Mouse (Mus musculus) CD4-positive helper T cell, adult 2 months (primary cell): ENCODE data around the gene Map7.

Experiments
- DNase-seq: peaks from one replicate; pipeline ENCODE4 v3.0.0-alpha.2; 2012; ENCODE audit warnings: low read depth, missing footprints, low spot score

Map7 gene

DNA sequence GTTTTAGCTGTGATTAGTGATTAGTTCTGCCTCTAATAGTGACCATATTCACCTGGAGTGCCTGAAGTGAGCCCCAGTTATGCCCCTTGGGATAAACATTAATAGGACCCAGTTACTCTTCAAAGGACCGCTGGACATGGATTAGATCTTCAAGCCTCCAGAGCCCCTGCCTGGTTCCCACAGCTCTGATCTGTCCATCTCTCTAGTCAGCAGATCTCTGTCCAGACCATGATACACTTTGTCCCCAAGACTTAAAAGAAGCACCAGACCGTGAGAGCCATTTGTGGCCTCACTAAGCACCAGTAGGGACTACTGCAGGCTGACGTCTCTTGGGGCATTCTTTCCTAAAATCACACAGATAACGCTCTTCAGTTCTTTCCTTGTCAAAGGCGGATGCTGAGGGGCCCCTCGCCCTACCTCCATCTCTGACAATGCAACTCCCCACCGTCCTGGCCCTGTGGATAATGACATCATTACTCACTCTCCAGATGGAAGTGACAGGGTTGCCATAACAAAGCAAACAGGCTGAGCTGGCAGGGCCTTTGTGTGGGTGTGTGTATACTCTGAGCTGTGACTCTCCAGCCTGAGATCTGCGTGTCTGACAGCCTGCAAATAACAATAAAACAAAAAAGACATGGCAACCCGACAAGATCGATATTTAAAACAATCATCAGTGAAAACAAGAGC is 137.2 kb downstream of the Map7 start:
- DNase-seq = no peak

DNA sequence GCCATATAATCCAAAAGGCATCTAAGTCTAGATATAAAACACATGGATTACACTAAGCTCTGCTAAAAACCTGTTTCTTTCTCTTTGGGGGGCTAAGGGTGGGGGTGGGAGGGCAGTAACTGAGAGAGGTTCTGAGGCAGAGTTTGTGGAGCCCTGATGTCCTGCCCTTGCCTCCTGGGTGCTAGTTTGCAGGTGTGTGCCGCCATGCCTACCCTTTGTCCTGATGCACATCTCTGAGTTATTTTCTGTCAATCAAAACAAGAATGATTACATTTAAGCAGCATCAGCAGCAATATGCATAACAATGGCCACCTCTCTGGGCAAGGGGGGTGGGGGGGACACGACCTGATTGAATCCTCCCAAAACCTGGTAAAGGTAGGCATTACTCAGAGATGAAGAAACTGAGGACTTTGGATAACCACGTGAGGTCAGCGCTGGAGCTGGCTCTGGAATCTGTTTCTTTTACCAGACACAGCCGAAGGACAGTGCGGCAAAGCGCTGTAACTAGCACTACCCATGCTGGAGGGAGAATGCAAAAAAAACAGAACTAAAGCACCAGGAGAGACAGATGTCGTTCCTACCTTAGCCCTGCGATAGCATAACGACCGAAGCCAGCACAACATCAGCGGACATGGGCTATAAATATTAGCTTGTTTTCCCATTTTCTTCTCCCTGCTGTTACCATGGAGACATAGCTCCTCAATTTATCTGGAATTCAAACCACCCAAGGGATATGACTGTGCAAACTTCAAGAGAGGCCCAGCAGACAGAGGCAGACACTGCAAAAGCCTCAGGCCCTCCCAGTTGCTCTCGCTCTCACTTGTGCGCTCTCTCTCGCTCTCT is 137.9 kb downstream of the Map7 start:
- DNase-seq = no peak

GRCm38 (mm10) chr10:20287369-20287768 is 139.1 kb downstream of the Map7 start:
- DNase-seq = no peak

DNA sequence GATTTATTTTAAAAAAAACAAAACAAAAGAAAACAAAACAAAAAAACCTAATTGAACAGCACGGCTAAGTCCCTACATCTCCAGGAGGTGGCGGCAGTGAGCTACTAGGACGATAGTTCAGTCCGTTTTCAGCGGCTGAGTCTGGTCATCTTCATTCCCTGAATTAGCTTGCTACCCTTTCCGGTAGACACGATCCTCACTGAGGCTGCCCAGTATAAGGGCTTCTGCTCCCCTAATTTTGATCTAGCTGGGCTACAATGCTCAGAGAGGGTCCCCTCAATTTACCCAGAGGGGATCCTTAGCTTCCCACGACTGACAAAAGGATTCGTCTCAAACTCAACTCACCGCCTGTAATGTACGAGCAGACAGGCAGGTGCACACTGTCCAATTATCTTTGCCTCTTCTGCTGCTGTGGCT is 142.2 kb downstream of the Map7 start:
- DNase-seq = peak; percentile 68

DNA sequence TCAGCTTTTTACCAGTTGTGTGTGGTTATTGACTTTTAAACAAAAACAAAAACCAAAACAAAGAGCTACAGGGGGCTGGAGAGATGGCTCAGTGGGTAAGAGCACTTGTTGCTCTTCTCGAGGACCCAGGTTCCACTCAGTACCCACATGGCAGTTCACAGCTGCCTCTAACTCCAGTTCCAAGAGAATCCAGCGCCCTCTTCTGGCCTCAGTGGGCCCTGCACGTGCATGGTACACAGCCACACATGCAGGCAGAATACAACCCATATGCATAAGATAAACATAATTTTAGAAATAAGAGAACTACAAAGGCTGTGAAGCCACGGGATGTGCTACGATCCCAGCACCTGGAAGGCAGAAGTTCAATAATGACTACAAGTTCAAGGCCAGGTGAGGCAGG is 147.7 kb downstream of the Map7 start:
- no peak for DNase-seq

DNA sequence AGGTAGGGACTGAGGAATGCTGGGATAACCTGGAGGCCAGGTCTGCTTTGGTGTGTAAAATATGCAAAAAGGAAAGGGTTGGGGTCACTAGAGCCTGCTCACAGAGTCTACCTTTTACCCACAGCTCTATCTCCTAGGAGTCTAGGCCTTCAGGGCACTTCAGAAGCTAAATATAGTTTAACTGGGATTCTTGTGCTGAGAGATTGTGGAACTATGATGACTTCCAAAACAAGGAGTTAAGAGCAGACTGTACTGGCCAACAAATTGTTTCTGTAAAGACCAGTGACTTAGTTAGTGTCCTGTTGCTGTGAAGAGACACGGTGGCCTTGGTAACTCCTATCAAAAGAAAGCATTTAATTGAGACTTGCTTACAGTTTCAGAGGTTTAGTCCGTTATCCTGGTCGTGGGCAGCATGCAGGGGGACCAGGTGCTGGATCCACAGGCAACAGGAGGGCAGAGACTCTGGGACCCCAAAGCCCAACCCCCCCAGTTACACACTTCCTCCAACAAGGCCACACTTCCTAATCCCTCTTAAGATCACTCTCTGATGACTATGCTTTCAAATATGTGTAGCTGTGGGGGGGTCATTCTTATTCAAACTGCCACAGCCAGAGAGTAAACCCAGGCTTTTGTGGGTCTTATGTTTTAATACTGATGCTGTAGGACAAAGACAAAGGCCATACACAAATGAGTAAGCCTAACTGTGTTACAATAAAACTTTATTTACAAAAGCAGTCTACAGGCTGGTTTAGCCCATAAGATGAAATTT is 150.1 kb downstream of the Map7 start:
- DNase-seq = no peak

DNA sequence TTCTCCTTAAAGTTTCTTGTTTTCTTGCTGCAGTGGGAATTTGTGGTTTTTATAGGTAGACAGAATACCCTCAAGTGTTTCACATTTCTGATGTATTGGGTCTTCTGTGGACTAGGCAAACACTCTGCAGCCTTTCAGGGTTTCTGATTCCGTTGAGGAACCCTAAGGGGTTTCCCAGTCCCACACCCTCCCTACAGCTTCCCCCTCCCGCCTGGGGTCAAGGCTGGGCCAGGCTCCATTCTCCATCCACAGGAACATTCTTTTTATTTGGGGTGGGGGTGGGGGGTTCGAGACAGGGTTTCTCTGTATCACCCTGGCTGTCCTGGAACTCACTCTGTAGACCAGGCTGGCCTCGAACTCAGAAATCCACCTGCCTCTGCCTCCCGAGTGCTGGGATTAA is 150.8 kb downstream of the Map7 start:
- no peak for DNase-seq

DNA sequence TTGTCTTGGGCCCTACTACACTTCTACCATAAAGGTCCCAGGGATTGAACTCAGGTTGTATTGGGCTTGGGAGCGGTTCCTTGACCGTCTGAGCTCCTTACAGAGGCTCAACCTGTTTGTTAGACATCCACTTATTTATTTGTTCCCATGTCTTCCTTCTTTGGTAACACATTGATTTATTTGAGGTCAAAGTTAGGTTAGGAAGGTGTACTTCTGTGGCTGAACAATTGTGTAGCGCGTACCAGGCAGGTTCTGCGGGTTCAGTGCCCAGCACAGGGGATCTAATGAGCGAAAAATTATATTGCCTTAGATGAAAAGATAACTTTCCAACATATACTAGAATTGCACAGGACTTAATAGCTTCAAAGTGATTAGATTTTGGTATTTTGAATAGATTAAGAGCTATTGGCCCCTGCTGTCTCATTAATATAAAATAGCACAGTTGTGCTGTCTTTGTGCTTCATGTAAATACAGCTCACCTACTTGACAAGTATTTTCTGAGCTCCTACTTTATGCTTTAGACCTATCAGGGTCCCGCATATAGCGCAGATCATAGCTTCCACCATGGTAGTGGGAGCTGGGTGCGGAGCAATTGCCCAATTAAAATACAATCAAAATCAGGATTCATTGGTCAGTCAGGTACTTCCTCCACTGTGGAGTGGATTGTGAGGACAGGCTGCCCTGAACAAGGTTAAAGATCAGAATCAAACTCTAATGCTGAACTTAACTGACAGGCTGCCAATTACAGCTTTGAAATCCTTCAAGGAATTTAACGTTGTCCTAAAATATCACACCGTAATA is 162.9 kb downstream of the Map7 start:
- peak; percentile 6 for DNase-seq

GRCm38 (mm10) chr10:20311918-20312735 is 163.9 kb downstream of the Map7 start, which contains the start of gene Bclaf1:
Bclaf1 (plus strand) TSS chr10:20312469.
- DNase-seq = peak; percentile 100

GRCm38 (mm10) chr10:20312736-20313301 is 164.5 kb downstream of the Map7 start:
- peak; percentile 94 for DNase-seq

DNA sequence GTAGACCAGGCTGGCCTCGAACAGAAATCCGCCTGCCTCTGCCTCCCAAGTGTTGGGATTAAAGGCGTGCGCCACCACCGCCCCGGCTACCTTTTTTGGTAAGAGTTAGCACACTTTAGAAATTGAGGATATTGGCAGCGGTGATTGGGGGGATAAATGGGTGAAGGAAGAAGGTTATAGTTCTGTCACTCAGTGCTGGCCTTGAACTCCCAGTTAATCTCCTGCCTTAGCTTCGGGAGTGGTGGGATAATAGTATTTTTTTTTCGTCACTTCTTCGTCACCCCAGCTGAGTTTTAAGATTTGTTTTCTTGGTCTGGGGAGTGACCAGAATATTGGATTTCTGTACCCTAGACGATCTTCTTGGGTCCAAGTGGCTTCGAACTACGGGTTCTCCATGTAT is 165.2 kb downstream of the Map7 start:
- peak; percentile 9 for DNase-seq

DNA sequence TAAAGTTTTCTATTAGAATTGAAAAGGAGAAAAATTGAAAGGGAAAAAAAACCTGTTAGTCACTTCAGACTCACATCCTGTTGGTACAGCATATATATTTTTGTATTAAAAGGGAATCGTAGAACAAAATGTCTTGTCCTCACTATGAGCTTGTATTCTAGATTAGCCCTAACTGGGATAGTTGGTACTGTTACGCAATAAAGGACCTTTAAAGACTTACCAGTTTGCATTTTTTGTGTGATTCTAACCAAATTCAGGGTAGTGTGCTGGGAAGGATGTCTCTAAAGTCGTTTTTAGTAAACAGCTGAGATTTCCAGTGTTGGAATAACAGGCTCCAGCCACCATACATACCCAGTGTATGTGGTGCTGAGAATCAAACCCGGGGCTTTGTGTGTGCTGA is 165.7 kb downstream of the Map7 start:
- DNase-seq = no peak

GRCm38 (mm10) chr10:20314797-20315196 is 166.5 kb downstream of the Map7 start:
- DNase-seq = peak; percentile 44

DNA sequence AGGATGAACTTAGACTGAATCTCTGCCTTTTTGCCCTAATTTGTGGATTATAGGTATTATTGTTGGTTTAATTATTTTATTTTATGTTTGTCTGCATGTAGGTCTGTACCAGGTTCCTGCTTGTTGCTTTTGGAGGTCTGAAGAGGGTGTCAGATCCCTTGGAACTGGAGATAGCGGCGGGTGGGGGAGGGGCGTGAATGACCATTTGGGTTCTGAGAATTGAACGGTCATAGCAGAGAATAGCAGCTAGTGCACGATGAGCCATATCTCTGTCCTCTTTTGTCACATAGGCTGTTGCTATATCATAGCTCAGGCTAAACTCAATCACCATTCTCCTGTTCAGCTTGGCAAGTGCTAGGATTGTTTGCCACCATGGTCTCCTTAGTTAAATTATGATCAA is 169.2 kb downstream of the Map7 start:
- DNase-seq = no peak

DNA sequence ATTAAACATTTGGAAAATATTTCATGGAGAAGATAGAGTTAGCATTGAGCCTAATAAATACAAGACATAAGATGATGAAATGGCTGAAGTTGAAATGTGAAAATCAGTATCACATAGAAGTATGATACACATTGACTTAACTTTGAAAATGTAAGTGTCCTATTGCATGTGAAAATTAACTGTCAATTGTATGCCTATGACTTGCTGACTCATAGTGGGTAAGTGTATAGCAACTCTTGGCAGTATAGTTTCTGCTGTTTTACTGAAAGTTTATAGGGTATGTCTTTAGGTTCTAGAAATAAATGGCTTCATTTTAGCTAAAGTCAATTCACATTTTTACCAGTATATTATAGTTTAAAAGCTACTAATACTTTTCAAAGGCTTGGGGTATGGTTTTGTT is 178.0 kb downstream of the Map7 start:
- DNase-seq = no peak
